Mouse (Mus musculus): ENCODE data around the gene Fbxw4. TPM values are rescaled to one million over a fixed set of nuclear protein-coding genes. Genes with fewer than 3 reads are reported as not detected.
"Not testable (repeated sequence)": the region's sequence is repeated elsewhere in the genome, so short reads cannot be mapped to it uniquely, and the experiment has no call there.

Fbxw4 gene
- polyA plus RNA-seq, 1 experiment from 2014 or later: 3.3 TPM

- WGBS: under 1% methylated on average over 33 of the region's 35 CpGs
- ATAC-seq (ENCODE audit: insufficient number of reproducible peaks, low FRiP score, low TSS enrichment, low read depth) (peak; percentile 78), DNase-seq (ENCODE audit: low spot score) (peak; percentile 88)
- H3K4me3 ChIP-seq (ENCODE audit: low read depth, low read length): peak within 1 kb of the TSS; percentile 77
- peak within 1 kb of the TSS; percentile 94 for H3K4me2 ChIP-seq (ENCODE audit: low read depth, severe bottlenecking)
- H3K9me3 ChIP-seq (ENCODE audit: control insufficient read depth, low read length): no peaks in the 10 kb centered on the region
- H3K36me3 ChIP-seq (ENCODE audit: control insufficient read depth, insufficient read depth, low read length): no peaks in the 10 kb centered on the region; the same call in 1 of the 2 replicates
- H3K27me3 ChIP-seq (ENCODE audit: control insufficient read depth, insufficient read depth, low read length): no peaks in the 10 kb centered on the region
- H3K27ac ChIP-seq (replicated peaks; ENCODE audit: low read depth, low read length): peak within 1 kb of the TSS; percentile 68; the same call in 1 of the 2 replicates
- H3K4me1 ChIP-seq (ENCODE audit: control insufficient read depth, insufficient read depth, low read length): peaks cover 20% of the 10 kb centered on the region
- H3K9ac ChIP-seq (ENCODE audit: low read length): peak within 1 kb of the TSS; percentile 78
These were observed 99.8 kb downstream of the Fbxw4 start, which contains the start of the genes Poll and Gm17018 for GRCm38 (mm10) chr19:45560153-45560890. TSS of gene Poll (minus strand) at chr19:45560531. TSS of gene Gm17018 (plus strand) at chr19:45560615.

- H3K27ac ChIP-seq (replicated peaks; ENCODE audit: low read depth, low read length): no peak overlapping the region
- DNase-seq (ENCODE audit: low spot score) (no peak), ATAC-seq (ENCODE audit: insufficient number of reproducible peaks, low FRiP score, low TSS enrichment, low read depth) (no peak)
- no peak overlapping the region for H3K4me2 ChIP-seq (ENCODE audit: low read depth, severe bottlenecking)
- peaks cover 4% of the 10 kb centered on the region; the same call in 1 of the 2 replicates for H3K36me3 ChIP-seq (ENCODE audit: control insufficient read depth, insufficient read depth, low read length)
- 96% methylated on average over 11 of the region's 11 CpGs for WGBS
- H3K9ac ChIP-seq (ENCODE audit: low read length): no peak overlapping the region
- H3K27me3 ChIP-seq (ENCODE audit: control insufficient read depth, insufficient read depth, low read length): no peaks in the 10 kb centered on the region
- no peaks in the 10 kb centered on the region for H3K4me1 ChIP-seq (ENCODE audit: control insufficient read depth, insufficient read depth, low read length)
- H3K9me3 ChIP-seq (ENCODE audit: control insufficient read depth, low read length): no peaks in the 10 kb centered on the region
- H3K4me3 ChIP-seq (ENCODE audit: low read depth, low read length): no peak overlapping the region
These were observed 106.0 kb downstream of the Fbxw4 start for GRCm38 (mm10) chr19:45554136-45554535.

GRCm38 (mm10) chr19:45552187-45552586 lies 107.9 kb downstream of the Fbxw4 start:
- 44% methylated on average over 6 of the region's 6 CpGs for WGBS
- peak; percentile 40; the same call in 1 of the 2 replicates for ATAC-seq (ENCODE audit: insufficient number of reproducible peaks, low FRiP score, low TSS enrichment, low read depth)

GRCm38 (mm10) chr19:45549948-45550347 lies 110.2 kb downstream of the Fbxw4 start:
- Histone ChIP-seq H3K4me2 (ENCODE audit: low read depth, severe bottlenecking) (no peak overlapping the region), H3K4me1 (ENCODE audit: control insufficient read depth, insufficient read depth, low read length) (no peaks in the 10 kb centered on the region), H3K27ac (replicated peaks; ENCODE audit: low read depth, low read length) (no peak overlapping the region), H3K9me3 (ENCODE audit: control insufficient read depth, low read length) (no peaks in the 10 kb centered on the region), H3K36me3 (ENCODE audit: control insufficient read depth, insufficient read depth, low read length) (peaks cover 4% of the 10 kb centered on the region; the same call in 1 of the 2 replicates), H3K4me3 (ENCODE audit: low read depth, low read length) (no peak overlapping the region), H3K27me3 (ENCODE audit: control insufficient read depth, insufficient read depth, low read length) (peaks cover 8% of the 10 kb centered on the region), H3K9ac (ENCODE audit: low read length) (no peak overlapping the region)
- DNase-seq (ENCODE audit: low spot score) (no peak), ATAC-seq (ENCODE audit: insufficient number of reproducible peaks, low FRiP score, low TSS enrichment, low read depth) (no peak)
- WGBS: 83% methylated on average over 4 of the region's 4 CpGs

More at GRCm38 (mm10) chr19:45552187-45552586, 107.9 kb downstream of the Fbxw4 start:
- no peaks in the 10 kb centered on the region for H3K27me3 ChIP-seq (ENCODE audit: control insufficient read depth, insufficient read depth, low read length)
- H3K9me3 ChIP-seq (ENCODE audit: control insufficient read depth, low read length): no peaks in the 10 kb centered on the region
- H3K4me2 ChIP-seq (ENCODE audit: low read depth, severe bottlenecking): no peak overlapping the region
- H3K9ac ChIP-seq (ENCODE audit: low read length): no peak overlapping the region
- H3K4me3 ChIP-seq (ENCODE audit: low read depth, low read length): no peak overlapping the region
- H3K4me1 ChIP-seq (ENCODE audit: control insufficient read depth, insufficient read depth, low read length): no peaks in the 10 kb centered on the region
- no peak overlapping the region for H3K27ac ChIP-seq (replicated peaks; ENCODE audit: low read depth, low read length)
- DNase-seq (ENCODE audit: low spot score): peak; percentile 32
- peaks cover 4% of the 10 kb centered on the region; the same call in 1 of the 2 replicates for H3K36me3 ChIP-seq (ENCODE audit: control insufficient read depth, insufficient read depth, low read length)

GRCm38 (mm10) chr19:45549128-45549915 lies 110.8 kb downstream of the Fbxw4 start:
- Histone ChIP-seq H3K4me2 (ENCODE audit: low read depth, severe bottlenecking) (no peak overlapping the region), H3K9me3 (ENCODE audit: control insufficient read depth, low read length) (no peaks in the 10 kb centered on the region), H3K36me3 (ENCODE audit: control insufficient read depth, insufficient read depth, low read length) (0 out of 2 replicates have a peak, but pooled peaks cover 4% of the 10 kb centered on the region), H3K4me3 (ENCODE audit: low read depth, low read length) (no peak overlapping the region), H3K27me3 (ENCODE audit: control insufficient read depth, insufficient read depth, low read length) (peaks cover 10% of the 10 kb centered on the region), H3K27ac (replicated peaks; ENCODE audit: low read depth, low read length) (no peak overlapping the region), H3K4me1 (ENCODE audit: control insufficient read depth, insufficient read depth, low read length) (peaks cover 3% of the 10 kb centered on the region; the same call in 1 of the 2 replicates), H3K9ac (ENCODE audit: low read length) (no peak overlapping the region)
- WGBS: 63% methylated on average over 23 of the region's 23 CpGs
- ATAC-seq (ENCODE audit: insufficient number of reproducible peaks, low FRiP score, low TSS enrichment, low read depth) (no peak), DNase-seq (ENCODE audit: low spot score) (no peak)

GRCm38 (mm10) chr19:45548196-45548595 lies 111.9 kb downstream of the Fbxw4 start:
- not testable (repeated sequence) for H3K4me2 ChIP-seq (ENCODE audit: low read depth, severe bottlenecking); H3K9ac ChIP-seq (ENCODE audit: low read length); H3K36me3 ChIP-seq (ENCODE audit: control insufficient read depth, insufficient read depth, low read length); H3K9me3 ChIP-seq (ENCODE audit: control insufficient read depth, low read length); H3K4me1 ChIP-seq (ENCODE audit: control insufficient read depth, insufficient read depth, low read length); H3K27ac ChIP-seq (replicated peaks; ENCODE audit: low read depth, low read length); DNase-seq (ENCODE audit: low spot score); ATAC-seq (ENCODE audit: insufficient number of reproducible peaks, low FRiP score, low TSS enrichment, low read depth); H3K4me3 ChIP-seq (ENCODE audit: low read depth, low read length)
- H3K27me3 ChIP-seq (ENCODE audit: control insufficient read depth, insufficient read depth, low read length): peaks cover 19% of the 10 kb centered on the region

- DNase-seq (ENCODE audit: low spot score) (peak; percentile 88), ATAC-seq (ENCODE audit: insufficient number of reproducible peaks, low FRiP score, low TSS enrichment, low read depth) (peak; percentile 27; the same call in 1 of the 2 replicates)
- H3K9ac ChIP-seq (ENCODE audit: low read length): no peak overlapping the region
- H3K27ac ChIP-seq (replicated peaks; ENCODE audit: low read depth, low read length): no peak overlapping the region
- H3K4me1 ChIP-seq (ENCODE audit: control insufficient read depth, insufficient read depth, low read length): peaks cover 14% of the 10 kb centered on the region
- no peaks in the 10 kb centered on the region for H3K36me3 ChIP-seq (ENCODE audit: control insufficient read depth, insufficient read depth, low read length)
- no peaks in the 10 kb centered on the region for H3K9me3 ChIP-seq (ENCODE audit: control insufficient read depth, low read length)
- WGBS: under 1% methylated on average over 30 of the region's 30 CpGs
- H3K4me2 ChIP-seq (ENCODE audit: low read depth, severe bottlenecking): peak overlapping the region; percentile 74
- H3K4me3 ChIP-seq (ENCODE audit: low read depth, low read length): peak overlapping the region; percentile 21
- H3K27me3 ChIP-seq (ENCODE audit: control insufficient read depth, insufficient read depth, low read length): peaks cover 41% of the 10 kb centered on the region
These were observed 115.2 kb downstream of the Fbxw4 start for GRCm38 (mm10) chr19:45544925-45545321.

GRCm38 (mm10) chr19:45544152-45544924 lies 115.8 kb downstream of the Fbxw4 start:
- H3K4me3 ChIP-seq (ENCODE audit: low read depth, low read length): peak overlapping the region; percentile 21
- DNase-seq (ENCODE audit: low spot score): peak; percentile 38
- peaks cover 14% of the 10 kb centered on the region for H3K4me1 ChIP-seq (ENCODE audit: control insufficient read depth, insufficient read depth, low read length)
- H3K9ac ChIP-seq (ENCODE audit: low read length): peak overlapping the region; percentile 17; the same call in 1 of the 2 replicates
- no peak overlapping the region for H3K27ac ChIP-seq (replicated peaks; ENCODE audit: low read depth, low read length)
- H3K27me3 ChIP-seq (ENCODE audit: control insufficient read depth, insufficient read depth, low read length): peaks cover 41% of the 10 kb centered on the region
- no peaks in the 10 kb centered on the region for H3K36me3 ChIP-seq (ENCODE audit: control insufficient read depth, insufficient read depth, low read length)
- H3K4me2 ChIP-seq (ENCODE audit: low read depth, severe bottlenecking): peak overlapping the region; percentile 74
- no peak for ATAC-seq (ENCODE audit: insufficient number of reproducible peaks, low FRiP score, low TSS enrichment, low read depth)
- H3K9me3 ChIP-seq (ENCODE audit: control insufficient read depth, low read length): no peaks in the 10 kb centered on the region
- WGBS: under 1% methylated on average over 21 of the region's 26 CpGs
